Mouse (Mus musculus) monocyte, adult 59 days (primary cell): ENCODE data around the gene Cfap44. TPM values are rescaled to one million over a fixed set of nuclear protein-coding genes. Genes with fewer than 3 reads are reported as not detected.

ENCODE experiments used
- total RNA-seq, 2 experiments: library from RNA; stranded (reverse); gene quantifications; one replicate each; pipeline ENCODE4 v1.2.4; 2023

Gene Cfap44
- total RNA-seq: not detected

DNA sequence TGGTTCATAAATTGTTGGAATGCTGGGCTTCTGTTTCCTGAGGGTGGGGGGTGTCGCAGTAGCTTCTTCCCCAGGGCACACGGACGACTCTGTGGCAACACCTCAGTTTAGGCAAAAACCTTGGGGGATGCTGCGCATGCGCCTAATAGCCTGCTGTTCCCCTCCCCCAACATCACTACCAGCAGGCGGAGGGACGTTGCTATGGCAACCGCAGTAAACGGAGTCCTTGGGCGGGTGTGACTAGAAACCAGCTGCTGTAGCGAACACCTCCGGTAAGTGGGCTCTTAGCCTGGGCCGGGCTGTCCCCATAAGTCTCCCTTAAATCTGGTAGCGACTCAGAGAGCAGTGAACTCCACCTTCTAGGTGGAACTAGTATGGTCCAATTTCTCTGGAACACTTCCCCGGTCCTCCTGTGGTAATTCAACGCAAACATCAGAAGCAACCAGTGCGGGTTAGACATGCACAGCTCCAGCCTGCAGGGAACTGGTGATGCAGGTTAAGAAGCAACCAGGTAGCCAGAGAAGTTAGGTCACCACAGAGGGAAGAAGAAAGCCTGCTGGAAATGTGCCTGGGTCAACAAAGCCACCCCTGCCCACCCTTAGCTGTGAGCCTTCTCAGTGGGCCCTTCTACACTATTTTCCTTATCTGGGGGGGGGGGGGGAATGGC is at the start of gene Cfap44:
Cfap44 (plus strand) TSS at position 220 of the 667 bp plus-strand sequence.

DNA sequence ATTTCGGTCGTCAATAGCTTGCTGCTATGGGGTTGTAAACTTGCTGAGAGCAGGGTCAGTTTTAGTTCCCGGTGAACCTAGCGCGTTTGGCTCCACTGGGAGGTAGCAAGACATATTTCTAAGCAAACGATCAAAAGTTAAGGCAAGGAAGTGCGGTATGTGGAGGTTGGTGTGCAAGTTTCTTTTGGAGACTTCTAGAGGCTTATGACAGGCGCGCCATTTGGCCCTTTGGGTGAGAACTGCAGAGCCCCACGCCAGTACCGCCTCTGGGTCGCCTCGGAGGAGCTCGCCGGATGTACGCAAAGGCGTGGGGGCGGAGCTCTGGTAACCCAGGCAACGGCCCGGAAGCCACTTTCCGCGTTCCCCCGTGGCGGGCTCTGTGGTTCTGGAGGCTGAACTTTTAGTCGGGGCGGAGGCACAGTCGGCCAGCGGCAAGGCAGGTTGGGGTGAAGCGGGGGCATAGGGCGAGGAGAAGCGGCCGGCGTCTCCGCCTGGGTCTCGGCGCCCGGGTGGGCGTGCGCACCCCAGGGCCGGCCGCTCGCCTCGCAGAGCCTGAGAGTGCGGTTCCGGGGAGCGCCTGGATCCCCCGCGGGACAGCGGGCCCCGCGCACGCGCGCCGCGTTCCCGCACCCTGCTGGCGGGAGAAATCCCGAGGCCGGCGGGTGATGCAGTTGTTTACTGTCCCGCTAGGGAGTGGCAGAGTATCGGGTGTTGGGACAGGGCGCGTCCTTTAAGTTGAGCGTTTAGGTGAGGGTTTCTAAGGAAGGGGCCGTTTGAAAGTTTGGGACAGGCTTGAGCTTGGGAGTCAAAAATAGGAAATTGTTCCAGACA is 47.3 kb upstream of the Cfap44 start, which contains the start of gene Spice1:
Spice1 (plus strand) TSS at position 51 of the 831 bp plus-strand sequence.

Other genes with a start within 250 kb of the Cfap44 start
- 10 to 100 TPM; 34.6 to 35.1 TPM for gene Usf3, start 221.6 kb upstream of the Cfap44 start, total RNA-seq
- gene Sidt1, start 61.6 kb upstream of the Cfap44 start, total RNA-seq: 1 to 10 TPM in 1 of 2 experiments, under 1 TPM in 1; 0.37 to 1.5 TPM
- 10 to 100 TPM; 26.8 to 30.0 TPM for gene Spice1, start 47.7 kb upstream of the Cfap44 start, total RNA-seq
- under 1 TPM; 0.42 to 0.52 TPM for gene Boc, start 164.1 kb downstream of the Cfap44 start, total RNA-seq